Mouse (Mus musculus): ENCODE results near the gene Tbc1d14. TPM values are rescaled to one million over a fixed set of nuclear protein-coding genes. Genes with fewer than 3 reads are reported as not detected.

Tbc1d14 gene
- polyA plus RNA-seq, 1 experiment from 2014 or later = 74.2 TPM

DNA sequence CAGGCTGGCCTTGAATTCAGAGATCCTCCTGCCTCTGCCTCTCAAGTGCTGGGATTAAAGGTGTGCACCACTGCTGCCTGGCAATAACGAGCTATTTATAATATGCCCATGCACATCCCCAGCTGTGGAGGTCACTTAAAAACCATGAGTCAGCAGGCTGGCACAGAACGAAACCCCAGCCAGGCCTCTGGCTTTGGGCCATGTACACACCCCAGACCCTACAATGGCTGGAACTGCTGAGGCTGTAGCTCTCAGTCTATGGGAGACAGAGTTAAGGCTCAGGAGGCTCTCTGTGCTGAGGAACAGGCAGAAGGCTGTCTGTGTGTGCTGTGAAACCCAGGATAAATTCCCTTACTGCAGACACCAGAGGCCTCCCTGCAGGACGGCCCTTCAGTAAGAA lies 152.3 kb downstream of the Tbc1d14 start:
- no peaks in the 10 kb centered on the region for H3K27me3 ChIP-seq (ENCODE audit: control insufficient read depth, insufficient read depth, low read length)

More for the DNA sequence above, 152.3 kb downstream of the Tbc1d14 start:
- Histone ChIP-seq H3K4me3 (replicated peaks; ENCODE audit: low read length) (no peak overlapping the region), H3K9ac (no peak overlapping the region), H3K4me2 (replicated peaks) (no peak overlapping the region), H3K4me1 (replicated peaks; ENCODE audit: control insufficient read depth, insufficient read depth, low read length) (no peaks in the 10 kb centered on the region), H3K36me3 (replicated peaks; ENCODE audit: control insufficient read depth, insufficient read depth) (no peaks in the 10 kb centered on the region), H3K9me3 (ENCODE audit: control insufficient read depth, low read length) (no peaks in the 10 kb centered on the region), H3K27ac (no peak overlapping the region)
- WGBS = 61% methylated on average over 3 of the region's 3 CpGs
- ATAC-seq (ENCODE audit: low FRiP score) (no peak), DNase-seq (ENCODE audit: low spot score) (no peak)

Other genes with a start within 250 kb of the Tbc1d14 start
- 11.5 and 13.0 TPM in 2 replicates for gene Sorcs2, start 195.1 kb downstream of the Tbc1d14 start, polyA plus RNA-seq (2014; fragmentation: Nextera tagmentation; extraction: Ambion mirVana)
- 46.0 and 47.4 TPM in 2 replicates for gene Grpel1, start 128.3 kb downstream of the Tbc1d14 start, polyA plus RNA-seq (2014; fragmentation: Nextera tagmentation; extraction: Ambion mirVana)
- 5.2 and 5.6 TPM in 2 replicates for gene Tada2b, start 109.0 kb downstream of the Tbc1d14 start, polyA plus RNA-seq (2014; fragmentation: Nextera tagmentation; extraction: Ambion mirVana)
- 2.5 and 2.9 TPM in 2 replicates for gene Ccdc96, start 108.7 kb downstream of the Tbc1d14 start, polyA plus RNA-seq (2014; fragmentation: Nextera tagmentation; extraction: Ambion mirVana)
- gene D5Ertd579e, start 102.7 kb upstream of the Tbc1d14 start, polyA plus RNA-seq (2014; fragmentation: Nextera tagmentation; extraction: Ambion mirVana) = 45.3 and 47.0 TPM in 2 replicates
- gene Bloc1s4, start 155.4 kb upstream of the Tbc1d14 start, polyA plus RNA-seq (2014; fragmentation: Nextera tagmentation; extraction: Ambion mirVana) = 26.0 and 26.1 TPM in 2 replicates
- gene Mrfap1, start 203.5 kb upstream of the Tbc1d14 start, polyA plus RNA-seq (2014; fragmentation: Nextera tagmentation; extraction: Ambion mirVana) = 360 and 387 TPM in 2 replicates
- gene Man2b2, start 237.4 kb upstream of the Tbc1d14 start, polyA plus RNA-seq (2014; fragmentation: Nextera tagmentation; extraction: Ambion mirVana) = 13.0 and 13.9 TPM in 2 replicates

Measured in hindbrain, embryonic 14.5 days (tissue).